Mouse (Mus musculus) MEL (cell line): ENCODE measurements around the gene Rgs6.

Source experiments
- CHD1 ChIP-seq: IDR thresholded peaks from 2 replicates; pipeline ENCODE4 v1.6.1; 2012; ENCODE audit warnings: low read depth, mild to moderate bottlenecking, inconsistent platforms, low read length, improper control_type of control experiment
- CTCF ChIP-seq, 3 experiments: IDR thresholded peaks in 2 of 3; conservative IDR thresholded peaks in 1 of 3; 2 replicates each; pipeline ENCODE4 v1.5.1; 2011 to 2012; ENCODE audit warnings: low read length in 3 of 3, low read depth in 2 of 3, mild to moderate bottlenecking in 2 of 3, improper control_type of control experiment in 1 of 3, inconsistent platforms in 1 of 3, mixed read lengths in 1 of 3, moderate library complexity in 1 of 3; ENCODE audit not compliant: control insufficient read depth in 1 of 3, insufficient read depth in 1 of 3, poor library complexity in 1 of 3, severe bottlenecking in 1 of 3
- E2F4 ChIP-seq: IDR thresholded peaks from 2 replicates; pipeline ENCODE4 v1.6.1; 2011; ENCODE audit warnings: low read depth, low read length, improper control_type of control experiment, borderline replicate concordance
- ELF1 ChIP-seq: IDR thresholded peaks from 2 replicates; pipeline ENCODE4 v1.6.1; 2014; ENCODE audit warnings: low read depth, mild to moderate bottlenecking, inconsistent platforms, low read length, improper control_type of control experiment, moderate library complexity
- EP300 ChIP-seq, 2 experiments: IDR thresholded peaks; 2 replicates each; pipeline ENCODE4 v1.6.1; 2011; ENCODE audit warnings: improper control_type of control experiment in 2 of 2, low read length in 2 of 2, low read depth in 1 of 2, mild to moderate bottlenecking in 1 of 2
- GABPA ChIP-seq: IDR thresholded peaks from 2 replicates; pipeline ENCODE4 v1.6.1; 2012; ENCODE audit warnings: low read depth, mild to moderate bottlenecking, inconsistent platforms, low read length, improper control_type of control experiment, moderate library complexity
- GATA1 ChIP-seq: IDR thresholded peaks from 2 replicates; pipeline ENCODE4 v1.6.1; 2011; ENCODE audit warnings: low read depth, low read length, improper control_type of control experiment
- MAFK ChIP-seq: IDR thresholded peaks from 2 replicates; pipeline ENCODE4 v1.6.1; 2011; ENCODE audit warnings: low read depth, mild to moderate bottlenecking, low read length, improper control_type of control experiment, borderline replicate concordance
- MXI1 ChIP-seq: IDR thresholded peaks from 2 replicates; pipeline ENCODE4 v1.6.1; 2011; ENCODE audit warnings: mild to moderate bottlenecking, low read depth, low read length, improper control_type of control experiment
- POLR2A ChIP-seq, 2 experiments: IDR thresholded peaks; 2 replicates each; pipeline ENCODE4 v1.6.1; 2011 to 2012; ENCODE audit warnings: low read length in 2 of 2, mild to moderate bottlenecking in 2 of 2, control low read depth in 1 of 2, improper control_type of control experiment in 1 of 2, low read depth in 1 of 2, moderate library complexity in 1 of 2; ENCODE audit not compliant: control insufficient read depth in 1 of 2, insufficient read depth in 1 of 2, poor library complexity in 1 of 2
- RAD21 ChIP-seq: IDR thresholded peaks from 2 replicates; pipeline ENCODE4 v1.6.1; 2011; ENCODE audit warnings: mild to moderate bottlenecking, low read depth, low read length, improper control_type of control experiment
- TBP ChIP-seq: IDR thresholded peaks from 2 replicates; pipeline ENCODE4 v1.8.0; 2011; ENCODE audit warnings: low read depth, low read length, improper control_type of control experiment

DNA sequence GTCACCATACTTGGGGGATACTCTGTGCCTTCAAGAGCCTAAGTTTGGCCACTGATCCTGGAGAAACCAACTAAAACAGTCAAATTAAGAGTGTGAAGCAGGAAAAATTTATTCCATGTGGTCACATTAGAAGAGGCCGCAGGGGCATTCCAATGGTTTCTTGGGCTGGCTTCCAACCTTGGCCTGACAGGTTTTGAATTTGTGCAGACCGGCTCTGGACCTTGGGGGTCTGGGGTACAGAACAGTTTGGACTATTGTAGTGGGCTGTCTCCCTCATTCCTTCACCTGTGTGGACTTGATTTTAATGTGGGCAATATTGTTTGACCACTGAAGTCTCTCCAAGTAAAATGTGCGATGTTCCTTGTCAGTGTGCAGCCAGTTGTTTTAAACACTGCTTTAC lies 222.5 kb downstream of the Rgs6 start:
- TF ChIP-seq POLR2A (IDR thresholded peaks at IDR 0.05; ENCODE audit: control insufficient read depth in 1 of 2, insufficient read depth in 1 of 2, low read depth in 1 of 2, low read length in 2 of 2, poor library complexity in 1 of 2), result no peak
- no peak for TF ChIP-seq ELF1
- TF ChIP-seq CTCF (IDR thresholded peaks at IDR 0.05 in 2 of 3, conservative IDR thresholded peaks at IDR 0.05 in 1 of 3; ENCODE audit: control insufficient read depth in 1 of 3, insufficient read depth in 1 of 3, low read depth in 2 of 3, low read length in 3 of 3, poor library complexity in 1 of 3, severe bottlenecking in 1 of 3), result no peak
- no peak for TF ChIP-seq TBP
- no peak for TF ChIP-seq RAD21
- TF ChIP-seq GABPA, result no peak
- no peak for TF ChIP-seq EP300 (IDR thresholded peaks at IDR 0.05; ENCODE audit: low read depth in 1 of 2, low read length in 2 of 2)
- TF ChIP-seq MAFK, result no peak
- TF ChIP-seq GATA1, result no peak
- no peak for TF ChIP-seq CHD1
- no peak for TF ChIP-seq E2F4
- TF ChIP-seq MXI1, result no peak
